Mouse (Mus musculus) heart, postnatal 0 days (tissue): ENCODE measurements around the gene Fthl17a.

Experiments used
- CTCF ChIP-seq: IDR thresholded peaks from 2 replicates; pipeline ENCODE4 v1.5.1; 2016; ENCODE audit warnings: antibody characterized with exemption, control low read depth, low read depth
- EP300 ChIP-seq: IDR thresholded peaks from 2 replicates; pipeline ENCODE4 v1.6.1; 2016; ENCODE audit warnings: antibody characterized with exemption, low read depth

- TF ChIP-seq CTCF (no peak), EP300 (no peak)
These were observed 43.3 kb downstream of the Fthl17a start for GRCm38 (mm10) chrX:85292781-85293180.
